In genomic region chr4:151044037-151044943, GRCm38 (mm10) we compare ENCODE assay signal across 8 mouse cellular contexts. TPM values are rescaled to one million over a fixed set of nuclear protein-coding genes. Genes with fewer than 3 reads are reported as not detected.
DNase-seq lines count a peak whose midpoint lies in the region; ATAC-seq and TF ChIP-seq lines count a peak whose summit lies in the region.

Gene Per3 (minus strand): TSS chr4:151044665.

- H3K9me3 ChIP-seq in MEL (replicated peaks; ENCODE audit: insufficient read depth, low read length): no peaks in the 10 kb centered on the region
- H3K9me3 ChIP-seq in forebrain, postnatal 0 days (ENCODE audit: low read length): no peaks in the 10 kb centered on the region
- H3K9me3 ChIP-seq in lung, embryonic 15.5 days: no peaks in the 10 kb centered on the region

- peaks cover 3% of the 10 kb centered on the region; the same call in 1 of the 2 replicates for H3K79me2 ChIP-seq in MEL (ENCODE audit: control insufficient read depth, insufficient read depth, low read length, poor library complexity)

- TF ChIP-seq CTCF in MEL (IDR thresholded peaks at IDR 0.05 in 2 of 3, conservative IDR thresholded peaks at IDR 0.05 in 1 of 3; ENCODE audit: control insufficient read depth in 1 of 3, insufficient read depth in 1 of 3, low read depth in 2 of 3, low read length in 3 of 3, poor library complexity in 1 of 3, severe bottlenecking in 1 of 3): no peak
- no peak for TF ChIP-seq CTCF in cerebellum, adult 2 months (IDR thresholded peaks at IDR 0.05; ENCODE audit: borderline replicate concordance, insufficient read depth, low read depth, low read length)
- TF ChIP-seq CTCF in forebrain, postnatal 0 days (IDR thresholded peaks at IDR 0.05; ENCODE audit: low read depth): no peak

- TF ChIP-seq RAD21 in MEL (IDR thresholded peaks at IDR 0.05; ENCODE audit: low read depth, low read length): no peak

- under 1% methylated on average over 79 of the region's 79 CpGs for WGBS in cerebellum, adult 2 months
- 3% methylated on average over 76 of the region's 79 CpGs for WGBS in forebrain, postnatal 0 days
- under 1% methylated on average over 77 of the region's 79 CpGs for WGBS in lung, embryonic 15.5 days

- peak within 1 kb of the TSS; percentile 73 to 74 for H3K4me3 ChIP-seq in MEL (ENCODE audit: control insufficient read depth in 1 of 2, insufficient read depth in 1 of 2, low read depth in 2 of 2, low read length in 2 of 2)
- H3K4me3 ChIP-seq in cerebellum, adult 2 months (replicated peaks; ENCODE audit: insufficient read depth, low read depth, low read length): peak within 1 kb of the TSS; percentile 96
- H3K4me3 ChIP-seq in forebrain, postnatal 0 days (ENCODE audit: low read depth, low read length): peak within 1 kb of the TSS; percentile 60
- peak within 1 kb of the TSS; percentile 48 for H3K4me3 ChIP-seq in lung, embryonic 15.5 days

- no peak within 1 kb of the TSS for H3K27ac ChIP-seq in MEL (ENCODE audit: control insufficient read depth, low read depth, low read length)
- peak within 1 kb of the TSS; percentile 96 for H3K27ac ChIP-seq in cerebellum, adult 2 months (ENCODE audit: insufficient read depth, low read length)
- H3K27ac ChIP-seq in forebrain, postnatal 0 days (ENCODE audit: low read depth, low read length): no peak within 1 kb of the TSS
- H3K27ac ChIP-seq in lung, embryonic 15.5 days: peak within 1 kb of the TSS; percentile 71

- TF ChIP-seq EP300 in MEL (IDR thresholded peaks at IDR 0.05; ENCODE audit: low read depth in 1 of 2, low read length in 2 of 2): no peak

- H3K4me2 ChIP-seq in forebrain, postnatal 0 days (ENCODE audit: low read depth): peak within 1 kb of the TSS; percentile 92
- H3K4me2 ChIP-seq in lung, embryonic 15.5 days: peak within 1 kb of the TSS; percentile 96

- ATAC-seq in forebrain, postnatal 0 days: peak; percentile 97
- peak; percentile 99 for ATAC-seq in lung, embryonic 15.5 days (ENCODE audit: borderline replicate concordance, extremely low read depth, low FRiP score, low TSS enrichment)

- peak within 1 kb of the TSS; percentile 74 for H3K9ac ChIP-seq in MEL (ENCODE audit: control insufficient read depth, low read depth, low read length, poor library complexity, severe bottlenecking)
- H3K9ac ChIP-seq in forebrain, postnatal 0 days: peak within 1 kb of the TSS; percentile 32
- peak within 1 kb of the TSS; percentile 51 for H3K9ac ChIP-seq in lung, embryonic 15.5 days

- TF ChIP-seq POLR2A in MEL (IDR thresholded peaks at IDR 0.05; ENCODE audit: control insufficient read depth in 1 of 2, insufficient read depth in 1 of 2, low read depth in 1 of 2, low read length in 2 of 2, poor library complexity in 1 of 2): peak; percentile 68 to 89; a peak in 3 of 4 replicates
- peak; percentile 87 for TF ChIP-seq POLR2A in cerebellum, adult 2 months (IDR thresholded peaks at IDR 0.05; ENCODE audit: borderline replicate concordance, insufficient read depth, low read length)

- H3K36me3 ChIP-seq in MEL (ENCODE audit: control insufficient read depth in 1 of 2, insufficient read depth in 2 of 2, low read length in 2 of 2): no peaks in the 10 kb centered on the region; a peak in 1 of 4 replicates
- H3K36me3 ChIP-seq in forebrain, postnatal 0 days (ENCODE audit: insufficient read depth): peaks cover 21% of the 10 kb centered on the region
- peaks cover 20% of the 10 kb centered on the region for H3K36me3 ChIP-seq in lung, embryonic 15.5 days

- no peaks in the 10 kb centered on the region for H3K27me3 ChIP-seq in MEL (ENCODE audit: control insufficient read depth in 1 of 2, insufficient read depth in 2 of 2, low read length in 2 of 2)
- no peaks in the 10 kb centered on the region for H3K27me3 ChIP-seq in cerebellum, adult 2 months (ENCODE audit: control insufficient read depth, insufficient read depth, low read length)
- H3K27me3 ChIP-seq in forebrain, postnatal 0 days (ENCODE audit: insufficient read depth, low read length): no peaks in the 10 kb centered on the region
- no peaks in the 10 kb centered on the region for H3K27me3 ChIP-seq in lung, embryonic 15.5 days

- DNase-seq in MEL (ENCODE audit: low read depth, low spot score): peak; percentile 94
- DNase-seq in cerebellum, adult 2 months: peak; percentile 99
- peak; percentile 89 for DNase-seq in forebrain, postnatal 0 days
- peak; percentile 99 for DNase-seq in heart, postnatal 4 days
- peak; percentile 95 to 97 for DNase-seq in layer of hippocampus, adult 8-10 months (ENCODE audit: low spot score in 2 of 2)
- DNase-seq in ovary, adult 18-20 months (ENCODE audit: low spot score): peak; percentile 97
- DNase-seq in thymus, postnatal 0 days (ENCODE audit: low spot score): peak; percentile 88

- peaks cover 0 to 2% of the 10 kb centered on the region in 2 experiments; a peak in 1 of 4 replicates for H3K4me1 ChIP-seq in MEL (ENCODE audit: control insufficient read depth in 1 of 2, insufficient read depth in 2 of 2, low read length in 2 of 2)
- peaks cover 10% of the 10 kb centered on the region for H3K4me1 ChIP-seq in cerebellum, adult 2 months (ENCODE audit: control insufficient read depth, insufficient read depth, low read length)
- no peaks in the 10 kb centered on the region; the same call in 1 of the 2 replicates for H3K4me1 ChIP-seq in forebrain, postnatal 0 days (ENCODE audit: insufficient read depth)
- peaks cover 12% of the 10 kb centered on the region; the same call in 1 of the 2 replicates for H3K4me1 ChIP-seq in lung, embryonic 15.5 days

TF ChIP-seq in MEL, 35 proteins besides CTCF, POLR2A, EP300 and RAD21:
- peak; percentile 85 for TF ChIP-seq MXI1 (IDR thresholded peaks at IDR 0.05; ENCODE audit: low read depth, low read length)
- no peak for TF ChIP-seq MYC (IDR thresholded peaks at IDR 0.05; ENCODE audit: low read depth, low read length)
- no peak for TF ChIP-seq SMC3 (IDR thresholded peaks at IDR 0.05; ENCODE audit: low read depth, low read length)
- TF ChIP-seq ZC3H11A (IDR thresholded peaks at IDR 0.05; ENCODE audit: low read depth, low read length): no peak
- no peak for TF ChIP-seq USF2 (IDR thresholded peaks at IDR 0.05; ENCODE audit: borderline replicate concordance in 1 of 2, insufficient read depth in 1 of 2, low read depth in 1 of 2, low read length in 2 of 2)
- TF ChIP-seq NELFE (IDR thresholded peaks at IDR 0.05; ENCODE audit: low read depth, low read length): peak; percentile 69
- TF ChIP-seq UBTF (IDR thresholded peaks at IDR 0.05; ENCODE audit: borderline replicate concordance, insufficient read depth, low read depth, low read length): no peak
- peak; percentile 76 for TF ChIP-seq MAX (IDR thresholded peaks at IDR 0.05; ENCODE audit: low read length)
- TF ChIP-seq MAFK (IDR thresholded peaks at IDR 0.05; ENCODE audit: borderline replicate concordance, low read depth, low read length): no peak
- no peak for TF ChIP-seq ZNF384 (IDR thresholded peaks at IDR 0.05; ENCODE audit: low read depth, low read length)
- TF ChIP-seq ELF1 (IDR thresholded peaks at IDR 0.05; ENCODE audit: low read depth, low read length): no peak
- peak; percentile 71 for TF ChIP-seq SIN3A (IDR thresholded peaks at IDR 0.05; ENCODE audit: low read length)
- no peak for TF ChIP-seq RCOR1 (IDR thresholded peaks at IDR 0.05; ENCODE audit: low read depth, low read length)
- no peak for TF ChIP-seq KAT2A (conservative IDR thresholded peaks at IDR 0.05; ENCODE audit: low read depth, low read length)
- no peak for TF ChIP-seq TAL1 (IDR thresholded peaks at IDR 0.05; ENCODE audit: low read length)
- TF ChIP-seq JUND (IDR thresholded peaks at IDR 0.05; ENCODE audit: low read depth, low read length): no peak
- no peak for TF ChIP-seq ETS1 (IDR thresholded peaks at IDR 0.05; ENCODE audit: low read depth, low read length)
- no peak for TF ChIP-seq TBP (IDR thresholded peaks at IDR 0.05; ENCODE audit: low read depth, low read length)
- no peak for TF ChIP-seq POLR2AphosphoS5 (IDR thresholded peaks at IDR 0.05; ENCODE audit: borderline replicate concordance, low read depth, low read length)
- no peak for TF ChIP-seq POLR2AphosphoS2 (IDR thresholded peaks at IDR 0.05; ENCODE audit: low read length)
- no peak for TF ChIP-seq MYB (IDR thresholded peaks at IDR 0.05; ENCODE audit: low read depth, low read length)
- no peak for TF ChIP-seq ZMIZ1 (IDR thresholded peaks at IDR 0.05; ENCODE audit: low read depth, low read length)
- TF ChIP-seq GABPA (IDR thresholded peaks at IDR 0.05; ENCODE audit: low read depth, low read length): no peak
- no peak for TF ChIP-seq HCFC1 (IDR thresholded peaks at IDR 0.05; ENCODE audit: low read depth, low read length)
- TF ChIP-seq USF1 (IDR thresholded peaks at IDR 0.05; ENCODE audit: low read depth, low read length): no peak
- TF ChIP-seq TCF12 (IDR thresholded peaks at IDR 0.05; ENCODE audit: low read depth, low read length): 0 out of 2 replicates have a peak, but pooled peaks have one; percentile 8

RNA-seq across cellular contexts. Expression of gene Per3, which starts in this region (rescaled TPM):
- 3.0 and 3.1 TPM in 2 replicates for total RNA-seq in MEL (2012; rRNA removed)
- polyA plus RNA-seq in MEL (2012; ENCODE audit: insufficient read depth in 1 of 2, insufficient read length in 2 of 2, low read depth in 1 of 2, low replicate concordance in 2 of 2, missing spikeins in 1 of 2): 1 to 10 TPM in 1 of 2 experiments, not detected in 1; 4.5 TPM
- 40.0 TPM in 2 replicates for polyA plus RNA-seq in cerebellum, adult 2 months (2012; rRNA removed)
- 3.3 and 6.9 TPM in 2 replicates for total RNA-seq in forebrain, postnatal 0 days (2014; rRNA removed)
- 2.9 and 3.0 TPM in 2 replicates for polyA plus RNA-seq in forebrain, postnatal 0 days (2015; fragmentation: Nextera tagmentation; extraction: Ambion mirVana)
- total RNA-seq in heart, postnatal 4 days (2021): 10 to 100 TPM; 12.0 to 12.9 TPM
- total RNA-seq in layer of hippocampus, adult 8-10 months (2022): 10 to 100 TPM; 24.0 to 43.4 (median 38.1) TPM
- polyA plus RNA-seq in lung, embryonic 15.5 days (2015; fragmentation: Nextera tagmentation; extraction: Ambion mirVana): 7.6 and 8.3 TPM in 2 replicates
- 2.5 and 2.8 TPM in 2 replicates for polyA plus RNA-seq in thymus, postnatal 0 days (2015; fragmentation: Nextera tagmentation; extraction: Ambion mirVana)

Comparison
In these comparisons a context has a peak if more than half of its experiments do, and no peak if none do; other contexts are left out.
1. H3K27ac ChIP-seq: peak in cerebellum, adult 2 months (single experiment) and lung, embryonic 15.5 days (single experiment); none in MEL (single experiment) and forebrain, postnatal 0 days (single experiment).
2. Peak in every context shown above with its lines, with median percentiles within 50 percentile points of each other: DNase-seq, H3K4me3 ChIP-seq and H3K9ac ChIP-seq.